Comparison of ENCODE assay signal across 7 mouse cellular contexts in the genomic region with DNA sequence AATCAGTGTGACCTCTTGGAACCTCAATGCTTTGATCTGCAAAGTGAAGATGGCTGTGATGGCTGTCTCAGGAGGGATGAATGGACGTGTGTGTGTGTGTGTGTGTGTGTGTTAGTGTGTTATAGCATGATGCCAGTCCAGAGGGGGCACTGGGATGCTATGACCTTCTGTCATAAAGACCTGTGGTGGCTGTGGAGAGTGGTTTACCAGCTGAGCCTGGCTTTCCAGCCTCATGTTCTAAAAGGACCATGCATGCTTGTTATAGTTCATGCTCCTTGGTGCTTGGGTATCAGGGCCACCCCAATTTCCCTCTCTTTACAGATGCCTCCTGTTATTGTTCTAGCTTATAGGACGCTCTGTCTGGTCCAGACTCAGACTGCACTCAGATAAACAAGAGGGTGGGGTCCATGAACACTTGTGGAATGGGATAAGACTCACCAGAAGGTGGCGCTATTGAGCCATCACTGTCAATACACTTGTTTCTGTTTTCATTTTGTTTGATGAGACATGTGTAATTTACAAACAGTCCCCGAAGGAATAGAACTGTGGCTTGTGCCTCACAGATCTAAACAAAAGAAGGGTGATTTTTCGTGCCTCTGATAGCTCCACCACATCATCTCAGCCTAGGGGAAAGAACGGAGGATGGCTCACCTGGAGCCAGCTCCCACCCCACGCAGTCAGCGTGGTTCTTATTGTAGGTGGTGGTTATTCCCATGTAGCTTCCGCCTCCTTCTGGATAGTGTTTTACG.
DNase-seq lines count a peak whose midpoint lies in the region; ATAC-seq lines count a peak whose summit lies in the region.

No protein-coding gene starts in this region.

- DNase-seq in ovary, postnatal 14 days (ENCODE audit: low spot score) = peak; percentile 41
- DNase-seq in ovary, postnatal 36 days (ENCODE audit: low spot score) = no peak
- peak; percentile 40 to 45 for DNase-seq in adrenal gland, adult 18-20 months (ENCODE audit: low spot score in 2 of 2)
- peak; percentile 52 for DNase-seq in embryo, embryonic 9.5 days (ENCODE audit: extremely low spot score)
- DNase-seq in kidney, adult 8-10 months = peak; percentile 14 to 53
- DNase-seq in limb, embryonic 11.5 days (ENCODE audit: low spot score) = peak; percentile 84
- peak; percentile 61 to 75 for DNase-seq in right cerebral cortex, postnatal 10 days (ENCODE audit: low spot score in 2 of 2)

- H3K4me2 ChIP-seq in limb, embryonic 11.5 days (ENCODE audit: low read depth, severe bottlenecking) = no peak overlapping the region

- WGBS in limb, embryonic 11.5 days = 53% methylated on average over 10 of the region's 10 CpGs

- no peak for ATAC-seq in limb, embryonic 11.5 days (ENCODE audit: insufficient number of reproducible peaks, low FRiP score, low TSS enrichment, low read depth)

- H3K9ac ChIP-seq in limb, embryonic 11.5 days (ENCODE audit: low read length) = no peak overlapping the region

- no peaks in the 10 kb centered on the region for H3K36me3 ChIP-seq in limb, embryonic 11.5 days (ENCODE audit: control insufficient read depth, insufficient read depth, low read length)

- no peak overlapping the region for H3K27ac ChIP-seq in limb, embryonic 11.5 days (replicated peaks; ENCODE audit: low read depth, low read length)

- no peaks in the 10 kb centered on the region for H3K4me1 ChIP-seq in limb, embryonic 11.5 days (ENCODE audit: control insufficient read depth, insufficient read depth, low read length)

- H3K9me3 ChIP-seq in limb, embryonic 11.5 days (ENCODE audit: control insufficient read depth, low read length) = no peaks in the 10 kb centered on the region

- no peak overlapping the region for H3K4me3 ChIP-seq in limb, embryonic 11.5 days (ENCODE audit: low read depth, low read length)

- no peaks in the 10 kb centered on the region for H3K27me3 ChIP-seq in limb, embryonic 11.5 days (ENCODE audit: control insufficient read depth, insufficient read depth, low read length)
